Mouse (Mus musculus) MN1 (cell line): Measurements from ENCODE around the gene Ssu72.

ENCODE experiments used
- DNase-seq: peaks from one replicate; pipeline ENCODE4 v3.0.0-alpha.2; 2016; ENCODE audit warnings: low spot score

Gene Ssu72

DNA sequence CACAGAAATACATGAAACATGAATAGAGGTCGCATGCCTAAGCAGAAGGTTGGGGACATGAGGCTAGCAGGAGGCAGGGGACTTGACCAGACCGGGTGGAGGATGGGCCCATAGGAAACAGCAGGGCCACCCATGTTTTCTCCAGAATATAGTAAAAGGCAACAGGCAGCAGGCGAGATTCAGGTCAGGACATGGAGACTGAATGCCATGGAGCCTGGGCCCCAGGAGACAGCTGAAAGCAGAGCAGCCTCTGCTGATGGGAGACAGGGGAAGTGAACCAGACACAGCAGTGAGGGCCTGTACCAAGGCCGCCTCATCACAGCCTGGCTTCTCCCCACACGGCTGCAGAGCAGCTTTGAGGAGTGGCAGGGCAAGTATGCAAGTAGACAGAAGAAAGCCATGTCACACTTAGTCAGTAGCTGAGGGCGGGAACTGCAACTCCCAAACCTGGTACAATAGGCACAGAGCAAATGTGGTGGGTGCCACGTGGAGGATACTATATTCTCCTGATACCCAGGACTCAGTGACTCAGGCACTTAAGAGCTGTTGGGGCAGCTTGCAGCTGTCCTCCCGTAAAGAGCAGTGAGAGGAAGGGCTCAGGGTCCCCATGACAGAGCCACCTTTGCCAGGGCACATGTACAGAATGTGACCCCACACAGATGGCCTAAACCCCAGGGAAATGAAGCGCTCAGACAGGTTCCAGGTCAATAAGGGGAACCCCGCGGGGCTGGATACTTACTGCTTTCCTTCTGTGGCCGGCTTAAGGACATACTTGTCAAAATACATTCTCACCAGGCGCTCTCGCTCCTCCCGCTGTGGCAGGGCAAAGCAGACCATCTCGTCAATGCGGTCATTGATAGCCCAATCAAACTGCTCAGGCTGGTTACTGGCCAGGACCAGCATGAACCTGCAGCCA is 42.2 kb downstream of the Ssu72 start:
- DNase-seq, result no peak

DNA sequence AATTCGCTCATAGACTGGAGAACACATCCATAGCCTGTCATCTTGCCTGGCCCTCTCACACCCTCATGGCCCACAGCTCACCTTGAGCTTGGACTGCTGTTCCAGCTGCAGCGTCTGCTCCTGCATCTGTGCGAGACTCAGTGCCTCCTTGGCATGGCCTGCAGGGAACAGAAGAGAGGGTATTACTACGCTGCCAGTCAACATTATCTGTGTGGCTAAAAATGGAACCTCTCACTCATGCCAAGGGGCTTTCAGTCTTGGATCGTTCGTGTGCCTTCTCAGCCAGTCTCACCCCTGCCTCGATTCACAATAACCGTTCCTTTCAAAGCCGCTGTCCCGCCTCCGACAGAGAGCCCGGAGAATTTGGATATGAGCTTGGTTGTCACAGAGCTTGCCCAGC is 52.4 kb downstream of the Ssu72 start:
- DNase-seq, result no peak

DNA sequence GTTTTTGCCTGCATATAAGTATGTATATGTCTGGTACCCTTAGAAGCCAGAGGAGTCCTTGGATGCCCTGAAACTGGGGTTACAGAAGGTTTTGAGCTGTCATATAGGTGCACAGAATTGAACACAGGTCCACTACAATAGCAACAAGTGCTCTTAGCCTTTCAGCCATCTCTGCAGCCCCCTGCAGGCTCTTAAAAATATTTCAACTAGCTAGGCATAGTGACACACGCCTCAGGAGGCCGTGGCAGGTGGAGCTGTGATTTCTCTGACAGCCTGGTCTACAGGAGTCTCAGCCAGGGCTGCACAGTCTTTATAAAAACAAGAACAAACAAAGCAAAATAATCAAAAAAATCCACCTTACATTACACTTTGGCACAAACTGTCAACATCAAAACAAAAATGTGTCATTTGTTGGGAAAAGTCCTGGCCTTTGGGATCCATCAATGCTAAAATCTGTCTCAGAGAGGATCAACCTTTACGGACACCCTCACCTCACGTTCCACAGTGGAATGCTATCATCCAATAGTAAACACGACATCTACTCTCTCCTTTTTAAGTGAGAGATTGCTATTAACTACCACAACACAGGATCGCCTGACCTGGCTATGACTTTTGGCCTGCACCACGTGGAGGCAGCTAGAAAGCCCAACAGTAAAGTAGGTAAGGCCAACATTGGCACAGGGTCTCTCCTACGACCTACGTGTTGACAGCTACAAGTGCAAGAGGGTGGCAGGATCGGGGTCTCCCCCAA is 55.4 kb downstream of the Ssu72 start:
- peak; percentile 82 for DNase-seq

DNA sequence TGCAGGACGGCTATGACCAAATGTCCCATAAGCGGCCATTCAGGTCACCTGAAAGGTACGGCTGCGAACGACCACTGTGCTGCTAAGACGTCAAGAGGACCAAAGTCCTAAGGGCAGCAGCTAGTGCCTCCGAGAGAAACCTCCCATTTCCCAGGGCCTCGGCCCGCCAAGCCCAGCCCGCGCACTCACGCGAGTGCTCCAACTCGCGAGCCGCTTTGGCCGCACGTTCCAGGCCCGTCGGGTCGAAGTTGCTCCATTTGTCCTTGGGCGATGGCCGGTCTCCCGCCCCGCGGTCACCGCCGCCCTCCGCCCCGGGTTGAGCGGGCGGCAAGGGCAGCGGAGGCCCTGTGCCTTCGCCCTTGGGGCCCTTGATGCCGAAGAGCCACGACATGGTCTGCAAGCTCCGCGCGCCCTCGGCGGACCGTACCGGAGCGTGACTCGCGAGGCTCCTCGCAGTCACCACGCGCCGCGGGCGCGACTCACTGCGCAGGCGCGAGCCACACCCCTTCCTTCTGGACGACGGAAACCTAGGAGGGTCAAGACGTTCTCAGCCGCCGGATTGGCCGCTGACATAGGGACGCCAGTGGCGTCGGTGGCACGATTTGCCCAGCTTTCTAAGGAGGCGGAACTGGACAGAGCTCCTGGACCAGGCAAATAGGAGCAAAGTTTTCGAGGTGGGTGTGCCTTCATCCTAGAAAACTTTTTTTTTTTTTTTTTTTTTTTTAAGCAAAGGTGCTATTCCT is 56.2 kb downstream of the Ssu72 start, which contains the start of gene Atad3a:
Atad3a (minus strand) TSS at position 481 of the 743 bp plus-strand sequence.
- peak; percentile 98 for DNase-seq

DNA sequence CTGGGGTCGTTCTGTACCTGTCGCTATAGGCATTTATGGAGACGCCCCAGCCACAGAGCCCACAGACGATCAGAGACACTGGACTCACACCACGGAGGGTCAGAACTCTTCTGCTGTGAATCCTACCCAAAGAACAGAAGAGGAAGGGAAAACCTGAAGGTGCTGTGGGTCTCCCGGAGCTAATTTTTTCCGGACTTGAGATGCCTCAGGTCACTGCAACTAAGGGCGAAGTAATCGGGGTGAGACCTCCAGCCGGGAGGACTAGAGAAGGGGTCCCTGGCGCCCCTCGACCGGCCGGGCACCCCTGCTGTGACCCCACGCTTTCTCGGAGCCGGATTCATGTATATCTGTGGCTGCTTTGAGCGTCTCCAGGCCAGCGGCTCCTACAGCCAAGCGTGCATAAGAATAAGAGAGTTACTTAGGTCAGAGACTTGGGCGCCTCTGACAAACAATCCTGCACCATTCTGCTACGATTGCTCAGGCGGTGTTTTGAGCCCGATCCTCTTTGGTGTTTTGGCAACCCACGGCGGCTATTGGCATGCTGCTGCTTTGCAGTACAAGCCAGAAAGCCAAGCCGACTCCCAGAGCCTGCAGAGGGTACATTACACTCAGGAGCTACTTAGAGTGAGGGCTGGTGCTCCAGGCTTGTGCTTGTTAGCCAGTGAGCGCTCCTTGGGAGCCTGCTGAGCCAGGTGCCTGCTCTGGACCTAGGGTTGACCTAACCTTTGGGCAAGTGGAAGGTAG is 56.9 kb downstream of the Ssu72 start:
- DNase-seq, result peak; percentile 43

DNA sequence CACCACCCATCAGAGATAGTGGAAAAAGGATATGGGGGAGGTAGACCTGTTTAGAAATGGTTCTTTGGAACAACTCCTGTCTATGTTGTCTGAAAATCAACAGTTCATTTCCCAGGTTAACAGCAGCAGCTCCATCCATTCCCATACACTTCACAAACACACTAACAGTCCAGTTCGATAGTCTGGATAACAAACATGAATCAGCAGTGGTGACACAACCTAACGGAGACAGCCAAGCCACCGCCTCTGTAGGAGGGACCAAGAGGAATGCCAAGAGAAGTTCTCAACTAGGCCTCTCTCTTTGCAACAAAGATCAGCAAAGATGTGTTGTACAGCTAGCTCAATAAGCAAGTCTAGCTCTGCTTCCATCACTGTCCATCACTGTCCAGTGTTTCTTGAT is 57.8 kb downstream of the Ssu72 start:
- DNase-seq, result no peak

DNA sequence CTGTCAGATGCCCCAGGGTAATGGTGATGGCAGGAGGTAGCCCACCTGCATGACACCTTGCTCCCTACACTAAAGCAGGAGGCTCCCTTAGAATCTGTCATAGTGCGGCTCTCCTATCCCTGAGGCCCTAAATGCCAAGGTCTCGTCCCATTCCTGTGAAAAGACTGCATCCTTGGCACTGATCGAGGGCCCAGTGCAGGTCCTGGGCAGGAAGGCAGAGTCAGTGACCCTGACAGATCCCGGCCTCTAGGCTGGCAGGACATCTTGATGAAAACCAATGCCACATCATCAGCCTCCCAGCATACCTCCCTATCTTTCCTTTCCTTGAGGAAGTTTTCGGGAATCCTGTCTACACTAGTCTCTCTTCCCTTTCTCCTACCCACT is 64.9 kb downstream of the Ssu72 start:
- DNase-seq, result no peak

DNA sequence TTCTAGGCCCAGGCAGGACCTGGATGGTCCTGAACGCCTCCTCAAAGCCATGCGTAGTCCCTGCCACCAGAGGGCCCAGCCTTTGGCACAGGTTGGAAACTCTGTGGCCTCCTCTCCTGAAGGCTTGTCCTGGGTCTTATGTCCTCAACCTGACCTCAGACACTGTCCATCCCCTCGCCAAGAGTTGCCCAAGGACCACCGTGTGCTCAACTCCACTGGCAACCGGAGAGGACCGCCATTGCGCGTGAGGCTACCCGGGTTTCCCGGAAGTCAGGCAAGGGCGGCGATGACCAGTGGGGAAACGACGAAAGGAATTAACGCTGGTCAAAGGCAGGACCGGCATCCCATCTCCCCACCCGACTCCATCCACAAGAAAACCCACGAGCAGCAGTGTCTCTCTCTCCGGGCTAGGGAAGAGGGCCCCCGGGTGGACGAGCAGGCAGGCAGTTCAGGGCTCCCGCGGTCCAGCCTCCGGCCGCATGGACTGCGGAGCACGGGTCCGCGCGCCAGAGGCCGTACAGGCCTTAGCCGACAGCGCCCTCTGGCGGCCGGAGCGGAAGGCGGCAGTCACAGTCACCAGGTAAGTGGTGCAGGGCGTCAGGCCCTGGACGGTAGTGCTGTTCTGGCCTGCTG is 65.4 kb downstream of the Ssu72 start:
- peak; percentile 93 for DNase-seq

DNA sequence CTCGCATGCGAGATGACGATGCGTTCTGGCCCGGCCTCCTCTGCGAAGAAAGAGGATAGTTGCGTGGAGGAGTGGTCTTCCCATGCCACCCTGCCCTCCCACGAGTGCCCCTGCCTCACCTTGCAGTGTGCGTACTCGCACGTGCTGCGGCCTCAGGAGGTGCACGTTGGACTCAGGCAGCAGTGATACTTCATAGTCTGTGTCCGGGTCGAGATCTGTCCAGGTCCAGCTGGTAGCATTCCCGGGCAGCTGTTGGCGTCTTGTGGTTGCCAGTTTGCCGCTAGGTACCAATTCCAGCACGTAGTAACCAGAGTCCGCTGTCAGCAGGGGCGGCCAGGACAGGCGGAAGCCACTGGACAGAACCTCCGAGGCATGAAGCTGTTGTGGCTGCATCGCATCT is 66.0 kb downstream of the Ssu72 start:
- no peak for DNase-seq

DNA sequence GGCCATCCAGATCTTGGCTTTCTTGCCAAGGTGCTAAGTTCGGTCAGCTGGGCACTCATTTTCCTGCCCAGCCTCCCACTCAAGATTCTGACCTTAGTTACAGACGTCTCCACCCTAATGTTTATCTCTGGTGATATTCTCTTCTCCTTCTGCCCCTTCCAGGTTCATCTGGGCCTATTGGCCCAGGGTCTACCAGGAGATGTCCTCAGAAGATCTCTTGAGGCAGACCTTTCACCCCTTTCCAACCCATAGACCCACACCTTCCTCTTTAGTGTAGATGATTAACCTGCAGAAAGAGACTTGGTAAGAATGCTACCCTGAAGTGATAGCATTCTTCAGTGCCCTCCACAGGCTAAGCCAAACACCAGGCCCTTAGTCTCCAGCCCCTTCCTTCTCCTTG is 67.1 kb downstream of the Ssu72 start:
- DNase-seq, result no peak

DNA sequence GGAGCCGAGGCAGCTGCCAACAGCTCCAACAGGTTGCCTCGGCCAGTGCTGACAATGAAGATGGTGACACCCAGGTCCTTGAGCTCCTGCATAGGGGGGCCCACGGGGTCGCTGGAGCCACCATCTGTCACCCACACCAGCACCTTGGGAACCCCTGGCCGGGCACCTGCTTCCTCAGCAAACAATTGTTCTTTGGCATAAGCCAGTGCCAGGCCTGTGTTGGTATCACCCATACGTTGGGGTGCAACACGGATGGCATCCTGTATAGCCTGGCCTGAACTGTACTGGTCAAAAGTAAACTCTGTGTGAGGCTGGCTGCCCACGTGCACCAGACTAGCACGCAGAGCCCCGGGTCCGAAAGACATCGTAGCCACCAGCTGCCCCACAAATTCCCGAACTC is 68.2 kb downstream of the Ssu72 start:
- DNase-seq, result no peak

DNA sequence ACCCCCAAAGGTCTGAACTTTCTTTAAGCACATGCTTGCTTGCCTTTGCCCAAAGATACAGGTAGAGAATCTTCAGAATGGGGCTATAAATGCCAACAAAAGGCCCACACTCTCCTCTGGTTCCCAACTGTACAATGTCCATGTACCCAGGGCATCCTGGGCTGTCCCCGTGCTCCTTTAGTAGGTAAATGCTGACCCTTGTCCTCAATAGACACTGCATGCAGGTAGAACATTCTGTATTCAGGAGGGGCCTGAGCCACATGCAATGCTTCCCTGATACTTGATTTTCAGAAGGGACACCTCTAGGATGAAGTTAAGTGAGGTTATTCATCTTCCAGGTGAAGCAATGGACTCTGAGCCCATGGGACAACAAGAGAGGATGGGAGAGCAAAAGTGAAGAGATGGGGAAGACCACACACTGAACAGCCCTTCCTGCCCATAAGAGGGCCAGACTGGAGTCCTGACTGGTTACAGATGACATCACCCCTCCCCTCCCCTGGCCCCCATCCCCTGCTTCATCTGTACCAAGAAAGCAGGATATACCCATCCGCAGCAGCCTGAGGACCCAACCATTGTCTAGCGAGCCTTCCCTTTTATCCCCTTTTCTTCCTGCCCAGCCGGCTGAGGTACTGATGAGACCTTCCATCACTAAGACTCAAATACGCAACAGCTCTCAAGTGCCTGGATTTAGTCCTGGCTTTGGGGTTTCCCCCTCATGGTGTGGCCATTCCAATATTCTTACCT is 68.9 kb downstream of the Ssu72 start:
- no peak for DNase-seq

DNA sequence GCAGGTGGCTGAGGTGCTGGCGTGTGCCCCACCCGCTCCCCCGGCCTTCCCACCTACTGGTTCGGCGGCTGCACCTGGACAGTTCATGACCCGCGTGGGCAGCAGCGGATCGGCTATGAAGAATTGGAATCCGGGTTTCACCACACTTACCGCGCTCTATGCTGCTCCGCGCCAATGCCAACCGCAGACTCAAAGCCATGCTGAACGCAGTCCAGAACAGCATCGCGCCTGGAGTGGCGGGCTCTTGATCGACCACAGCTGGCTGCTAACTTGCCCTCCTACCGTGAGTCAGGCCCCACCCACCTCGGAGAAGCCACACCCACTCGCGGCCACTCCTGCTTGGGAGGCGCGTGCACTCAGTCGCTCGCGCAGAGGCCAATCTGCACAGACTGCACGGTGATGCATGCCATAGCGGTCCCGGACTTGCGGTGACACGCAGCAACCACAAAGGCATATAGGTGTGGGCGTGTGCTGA is 69.7 kb downstream of the Ssu72 start, which contains the start of gene Vwa1:
Vwa1 (minus strand) TSS at position 419 of the 475 bp plus-strand sequence.
- DNase-seq, result peak; percentile 80

DNA sequence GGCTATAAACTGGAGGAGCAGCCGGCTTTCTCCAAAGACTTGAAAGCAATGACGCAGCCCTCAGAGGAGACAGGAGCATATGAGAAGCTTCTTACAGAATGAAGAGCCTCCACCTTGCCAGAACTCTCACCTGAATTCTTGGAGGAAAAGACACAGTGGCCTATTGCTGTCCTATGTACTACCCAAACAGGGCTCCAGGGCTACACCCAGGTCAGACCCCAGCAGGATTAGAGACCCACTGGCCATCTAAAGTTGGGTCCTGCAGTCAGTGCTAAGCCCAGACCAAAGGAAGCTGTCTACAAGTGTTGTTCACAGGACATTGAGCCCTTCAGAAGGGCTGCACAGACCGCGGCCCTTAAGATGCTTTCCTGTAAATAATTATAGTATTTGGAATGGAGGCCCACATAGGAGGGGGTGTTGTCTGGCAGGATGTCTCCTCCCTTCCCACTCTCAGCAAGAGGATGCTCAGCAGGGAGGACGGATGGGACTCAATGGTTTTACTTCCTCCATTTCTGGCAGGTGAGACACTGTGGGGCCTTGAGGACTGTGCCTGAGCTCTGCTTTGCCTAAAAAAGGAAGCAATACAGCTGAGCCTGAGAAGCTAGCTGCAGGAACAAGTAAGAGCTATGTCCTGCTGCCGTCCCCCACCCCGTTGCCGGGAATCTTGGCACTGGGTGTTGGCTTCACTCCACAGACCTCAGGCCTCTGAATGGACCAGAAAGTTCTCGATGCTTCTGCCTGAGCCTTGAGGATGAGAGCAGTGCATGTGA is 70.6 kb downstream of the Ssu72 start:
- DNase-seq, result no peak

DNA sequence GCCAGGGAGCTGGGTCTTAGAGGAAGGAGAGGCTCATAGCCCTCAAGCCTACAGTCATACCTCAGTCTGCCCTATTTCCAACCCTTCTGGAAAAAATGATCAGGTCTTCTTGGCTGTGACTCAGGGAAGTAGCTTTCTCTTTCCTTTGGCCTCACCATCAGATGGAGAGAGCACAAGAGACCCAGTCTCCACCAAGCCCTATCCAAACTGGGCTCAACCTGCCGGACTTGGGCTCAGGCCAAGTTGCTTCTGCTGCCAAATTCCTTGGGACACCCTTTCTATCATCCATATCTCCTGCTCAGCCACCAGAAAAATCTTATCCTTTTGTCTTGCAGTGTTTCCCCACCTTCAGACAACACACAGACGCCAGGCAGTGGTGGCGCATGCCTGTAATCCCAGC is 71.3 kb downstream of the Ssu72 start:
- no peak for DNase-seq

DNA sequence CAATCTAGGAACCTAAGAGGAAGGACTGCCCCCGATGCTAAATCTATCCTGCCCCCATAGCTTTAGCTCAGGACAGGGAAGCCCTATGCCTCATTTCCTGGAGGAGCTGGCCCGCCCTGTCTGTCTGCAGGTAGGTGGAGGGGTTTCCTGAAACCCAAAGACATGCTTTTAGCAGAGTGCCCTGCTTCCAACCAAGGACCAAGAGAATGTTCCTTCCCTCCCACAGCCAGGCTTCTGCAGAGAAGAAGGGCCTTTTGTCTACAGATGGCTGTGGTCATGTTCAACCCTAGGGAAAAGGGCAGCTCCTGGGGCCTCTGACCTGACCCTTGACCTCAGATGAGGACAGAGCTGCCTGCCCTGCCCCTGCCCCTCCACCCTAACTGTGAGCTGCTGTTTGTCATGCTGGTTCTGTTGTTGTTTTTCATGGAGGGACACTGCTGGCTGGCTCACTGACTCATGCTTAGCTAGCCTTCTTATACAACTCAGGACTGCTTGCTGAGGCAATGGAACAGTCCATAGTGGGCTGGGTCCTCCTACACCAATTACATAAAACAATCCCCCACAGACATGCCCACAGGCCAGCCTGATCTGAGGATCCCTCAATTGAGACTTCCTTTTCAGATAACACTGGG is 72.2 kb downstream of the Ssu72 start:
- DNase-seq, result no peak

DNA sequence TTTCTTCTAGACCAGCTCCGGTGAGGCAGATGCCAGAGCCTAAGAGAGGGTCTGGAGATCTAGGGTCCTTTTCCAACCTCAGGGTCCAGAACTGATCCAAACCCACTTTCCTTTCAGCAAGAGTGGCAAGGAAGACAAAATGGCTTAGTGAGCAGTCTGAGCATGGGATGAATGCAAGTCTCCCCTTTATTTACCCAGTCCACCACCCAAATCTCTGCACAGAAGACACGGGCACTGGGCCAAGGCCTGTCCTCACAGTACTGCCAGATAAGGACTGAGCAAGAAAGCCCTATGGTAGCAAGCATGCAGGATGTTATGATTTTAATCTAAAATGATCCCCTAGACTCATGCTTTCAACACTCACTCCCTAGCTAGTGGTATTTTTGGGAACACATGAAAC is 73.2 kb downstream of the Ssu72 start:
- no peak for DNase-seq

DNA sequence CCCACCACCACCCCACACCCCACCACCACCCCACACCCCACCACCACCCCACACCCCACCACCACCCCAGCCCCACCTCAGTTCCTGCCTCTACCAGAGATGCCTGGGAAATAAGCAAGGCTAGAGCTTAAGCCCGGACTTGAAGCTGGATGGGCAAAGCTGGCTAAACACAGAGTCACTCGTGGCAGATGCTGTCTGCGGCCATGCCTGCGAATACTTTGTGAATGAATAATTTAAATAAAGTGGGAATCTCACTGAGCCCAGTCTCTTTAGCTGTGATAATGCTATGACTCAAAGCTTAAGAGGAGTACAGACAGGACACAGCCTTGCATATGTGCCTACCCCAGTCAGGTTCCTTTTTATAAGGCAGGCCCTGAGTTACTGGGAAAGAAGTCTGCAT is 74.9 kb downstream of the Ssu72 start:
- DNase-seq, result no peak

DNA sequence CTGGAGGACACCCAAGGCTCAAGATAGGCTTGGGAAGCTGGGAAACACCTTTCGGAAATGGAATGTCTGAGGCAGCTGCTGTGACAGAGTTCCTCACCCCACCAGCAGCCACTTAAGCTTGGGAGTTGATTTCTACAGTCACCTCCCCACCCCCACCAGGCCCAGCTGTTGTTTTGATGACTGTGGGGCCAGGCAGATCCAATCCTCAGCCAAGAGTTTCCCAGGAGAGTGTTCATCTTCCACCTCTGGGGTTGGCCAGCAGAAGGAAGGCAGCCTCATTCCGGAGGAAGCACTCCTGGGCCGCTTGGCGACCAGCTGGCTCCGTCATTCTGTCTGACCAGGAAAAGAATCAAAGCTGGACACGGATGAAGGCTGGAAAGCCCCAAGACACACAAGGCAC is 76.3 kb downstream of the Ssu72 start:
- DNase-seq, result peak; percentile 75
